Mouse (Mus musculus) lung, postnatal 36 days (tissue): ENCODE data around the gene Hist1h3e.

Experiments used
- DNase-seq: peaks from one replicate; pipeline ENCODE4 v3.0.0; 2022; ENCODE audit warnings: mixed read lengths

Gene Hist1h3e

GRCm38 (mm10) chr13:23516822-23517602 is 45.2 kb downstream of the Hist1h3e start:
- DNase-seq = peak; percentile 86

- DNase-seq = no peak
Measured at GRCm38 (mm10) chr13:23515826-23516620, 46.1 kb downstream of the Hist1h3e start.

- DNase-seq = no peak
Measured at GRCm38 (mm10) chr13:23515281-23515680, 46.9 kb downstream of the Hist1h3e start.

- no peak for DNase-seq
Measured at GRCm38 (mm10) chr13:23513517-23513916, 48.7 kb downstream of the Hist1h3e start.
